Mouse (Mus musculus): ENCODE measurements around the gene Tnfsf9. TPM values are rescaled to one million over a fixed set of nuclear protein-coding genes. Genes with fewer than 3 reads are reported as not detected.
A peak's percentile ranks its signal among the peaks of the same experiment; 100 is the strongest.

Tnfsf9 gene
- polyA plus RNA-seq, 1 experiment from 2014 or later: 3.5 TPM

GRCm38 (mm10) chr17:57061069-57061468 is 44.1 kb upstream of the Tnfsf9 start:
- Histone ChIP-seq H3K36me3 (ENCODE audit: control insufficient read depth, insufficient read depth, low read length) (no peaks in the 10 kb centered on the region), H3K4me2 (replicated peaks; ENCODE audit: low read depth) (peak overlapping the region; percentile 91; the same call in 1 of the 2 replicates), H3K27me3 (ENCODE audit: control insufficient read depth, insufficient read depth, low read length) (no peaks in the 10 kb centered on the region), H3K4me3 (ENCODE audit: low read depth, low read length) (peak overlapping the region; percentile 67; the same call in 1 of the 2 replicates), H3K9me3 (ENCODE audit: control insufficient read depth, low read length) (no peaks in the 10 kb centered on the region), H3K4me1 (replicated peaks; ENCODE audit: control insufficient read depth, insufficient read depth) (no peaks in the 10 kb centered on the region), H3K27ac (replicated peaks) (peak overlapping the region; percentile 74), H3K9ac (ENCODE audit: low read length) (no peak overlapping the region)
- DNase-seq (ENCODE audit: low spot score) (peak; percentile 51), ATAC-seq (ENCODE audit: low FRiP score, low TSS enrichment) (no peak)
- 36% methylated on average over 10 of the region's 10 CpGs for WGBS
- TF ChIP-seq CTCF (IDR thresholded peaks at IDR 0.05; ENCODE audit: low read depth) (no peak), EP300 (optimal IDR thresholded peaks at IDR 0.05) (no peak)

DNA sequence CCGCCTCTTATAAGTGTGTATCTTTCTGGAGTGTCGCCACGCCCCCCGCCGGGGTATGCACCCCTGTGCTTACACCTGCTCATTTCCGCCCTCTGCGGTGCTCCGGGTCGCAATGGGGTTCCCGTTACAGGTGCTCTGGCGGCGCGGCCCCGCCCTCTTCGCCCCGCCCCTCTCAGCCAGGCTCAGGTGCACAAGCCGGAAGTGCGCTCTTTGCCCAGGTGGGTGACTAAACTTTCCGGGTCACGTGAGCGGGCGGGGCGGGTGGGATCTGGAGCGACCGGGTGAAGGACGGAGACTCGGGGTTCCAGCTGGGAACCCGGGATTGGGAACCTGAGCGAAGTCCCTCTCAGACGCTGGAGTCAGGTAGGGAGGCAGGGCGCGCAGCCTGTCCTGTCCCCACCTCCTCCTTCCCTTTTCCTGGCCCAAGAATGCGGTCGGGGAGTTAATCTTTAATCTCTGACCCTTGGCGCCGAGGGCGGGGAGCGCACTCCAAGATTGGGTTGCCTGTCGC is 43.1 kb upstream of the Tnfsf9 start:
- Histone ChIP-seq H3K27me3 (ENCODE audit: control insufficient read depth, insufficient read depth, low read length) (no peaks in the 10 kb centered on the region), H3K36me3 (ENCODE audit: control insufficient read depth, insufficient read depth, low read length) (no peaks in the 10 kb centered on the region), H3K9ac (ENCODE audit: low read length) (peak overlapping the region; percentile 70), H3K4me2 (replicated peaks; ENCODE audit: low read depth) (peak overlapping the region; percentile 58), H3K4me1 (replicated peaks; ENCODE audit: control insufficient read depth, insufficient read depth) (no peaks in the 10 kb centered on the region), H3K4me3 (ENCODE audit: low read depth, low read length) (peak overlapping the region; percentile 50), H3K9me3 (ENCODE audit: control insufficient read depth, low read length) (no peaks in the 10 kb centered on the region), H3K27ac (replicated peaks) (peak overlapping the region; percentile 90)
- TF ChIP-seq EP300 (optimal IDR thresholded peaks at IDR 0.05): no peak
- ATAC-seq (ENCODE audit: low FRiP score, low TSS enrichment) (peak; percentile 81), DNase-seq (ENCODE audit: low spot score) (peak; percentile 95)
- whole genome bisulfite sequencing: under 1% methylated on average over 39 of the region's 39 CpGs

DNA sequence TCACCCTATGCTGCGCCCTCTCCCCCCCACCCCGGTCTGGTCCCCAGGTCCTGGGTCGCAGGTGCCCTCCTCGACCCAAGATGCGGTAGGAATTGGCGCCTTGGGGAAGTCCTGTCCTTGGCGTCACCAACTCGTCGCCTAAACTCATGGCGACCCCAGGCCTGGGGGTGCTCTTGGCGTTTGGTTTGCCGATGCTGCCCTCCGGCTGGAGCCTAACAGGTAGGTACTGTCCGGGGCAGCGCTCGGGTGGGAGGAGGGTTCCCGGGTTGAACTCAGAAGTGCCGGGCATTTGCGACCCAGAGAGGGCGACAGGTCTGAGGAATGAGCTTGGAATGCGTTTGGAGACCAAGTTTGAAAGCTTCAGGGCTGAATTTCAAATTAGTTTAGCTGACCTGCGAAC is 42.6 kb upstream of the Tnfsf9 start:
- TF ChIP-seq EP300 (optimal IDR thresholded peaks at IDR 0.05): no peak
- no peak for TF ChIP-seq CTCF (IDR thresholded peaks at IDR 0.05; ENCODE audit: low read depth)
- H3K4me1 ChIP-seq (replicated peaks; ENCODE audit: control insufficient read depth, insufficient read depth): no peaks in the 10 kb centered on the region
- peak overlapping the region; percentile 58 for H3K4me2 ChIP-seq (replicated peaks; ENCODE audit: low read depth)
- H3K9me3 ChIP-seq (ENCODE audit: control insufficient read depth, low read length): no peaks in the 10 kb centered on the region
- no peak for DNase-seq (ENCODE audit: low spot score)
- peak overlapping the region; percentile 50 for H3K4me3 ChIP-seq (ENCODE audit: low read depth, low read length)
- no peak for ATAC-seq (ENCODE audit: low FRiP score, low TSS enrichment)
- WGBS: 3% methylated on average over 22 of the region's 22 CpGs
- peak overlapping the region; percentile 90 for H3K27ac ChIP-seq (replicated peaks)
- no peaks in the 10 kb centered on the region for H3K36me3 ChIP-seq (ENCODE audit: control insufficient read depth, insufficient read depth, low read length)
- no peaks in the 10 kb centered on the region for H3K27me3 ChIP-seq (ENCODE audit: control insufficient read depth, insufficient read depth, low read length)
- peak overlapping the region; percentile 70 for H3K9ac ChIP-seq (ENCODE audit: low read length)

- TF ChIP-seq CTCF (IDR thresholded peaks at IDR 0.05; ENCODE audit: low read depth) (no peak), EP300 (optimal IDR thresholded peaks at IDR 0.05) (no peak)
- DNase-seq (ENCODE audit: low spot score) (peak; percentile 69), ATAC-seq (ENCODE audit: low FRiP score, low TSS enrichment) (no peak)
- H3K4me2 ChIP-seq (replicated peaks; ENCODE audit: low read depth): peak overlapping the region; percentile 58
- peak overlapping the region; percentile 70 for H3K9ac ChIP-seq (ENCODE audit: low read length)
- 0 out of 2 replicates have a peak overlapping the region, but pooled peaks have one; percentile 30 for H3K27ac ChIP-seq (replicated peaks)
- H3K36me3 ChIP-seq (ENCODE audit: control insufficient read depth, insufficient read depth, low read length): no peaks in the 10 kb centered on the region
- H3K4me3 ChIP-seq (ENCODE audit: low read depth, low read length): peak overlapping the region; percentile 50
- H3K9me3 ChIP-seq (ENCODE audit: control insufficient read depth, low read length): no peaks in the 10 kb centered on the region
- no peaks in the 10 kb centered on the region for H3K27me3 ChIP-seq (ENCODE audit: control insufficient read depth, insufficient read depth, low read length)
- WGBS: 15% methylated on average over 8 of the region's 8 CpGs
- no peaks in the 10 kb centered on the region for H3K4me1 ChIP-seq (replicated peaks; ENCODE audit: control insufficient read depth, insufficient read depth)
Measured at GRCm38 (mm10) chr17:57063031-57063430, 42.1 kb upstream of the Tnfsf9 start.

- Histone ChIP-seq H3K27ac (replicated peaks) (no peak overlapping the region), H3K36me3 (ENCODE audit: control insufficient read depth, insufficient read depth, low read length) (no peaks in the 10 kb centered on the region), H3K4me2 (replicated peaks; ENCODE audit: low read depth) (no peak overlapping the region), H3K4me1 (replicated peaks; ENCODE audit: control insufficient read depth, insufficient read depth) (no peaks in the 10 kb centered on the region), H3K9me3 (ENCODE audit: control insufficient read depth, low read length) (no peaks in the 10 kb centered on the region), H3K4me3 (ENCODE audit: low read depth, low read length) (no peak overlapping the region), H3K9ac (ENCODE audit: low read length) (no peak overlapping the region), H3K27me3 (ENCODE audit: control insufficient read depth, insufficient read depth, low read length) (no peaks in the 10 kb centered on the region)
- DNase-seq (ENCODE audit: low spot score) (no peak), ATAC-seq (ENCODE audit: low FRiP score, low TSS enrichment) (no peak)
- 64% methylated on average over 5 of the region's 5 CpGs for WGBS
- TF ChIP-seq EP300 (optimal IDR thresholded peaks at IDR 0.05) (no peak), CTCF (IDR thresholded peaks at IDR 0.05; ENCODE audit: low read depth) (no peak)
Measured at GRCm38 (mm10) chr17:57066908-57067307, 38.2 kb upstream of the Tnfsf9 start.

GRCm38 (mm10) chr17:57070272-57070671 is 34.9 kb upstream of the Tnfsf9 start:
- H3K27ac ChIP-seq (replicated peaks): no peak overlapping the region
- peak; percentile 14; the same call in 1 of the 2 replicates for ATAC-seq (ENCODE audit: low FRiP score, low TSS enrichment)

More at GRCm38 (mm10) chr17:57070272-57070671, 34.9 kb upstream of the Tnfsf9 start:
- 0 out of 2 replicates have a peak overlapping the region, but pooled peaks have one; percentile 2 for H3K4me2 ChIP-seq (replicated peaks; ENCODE audit: low read depth)
- no peaks in the 10 kb centered on the region for H3K36me3 ChIP-seq (ENCODE audit: control insufficient read depth, insufficient read depth, low read length)
- 17% methylated on average over 9 of the region's 9 CpGs for WGBS
- H3K9me3 ChIP-seq (ENCODE audit: control insufficient read depth, low read length): no peaks in the 10 kb centered on the region
- TF ChIP-seq CTCF (IDR thresholded peaks at IDR 0.05; ENCODE audit: low read depth): no peak
- TF ChIP-seq EP300 (optimal IDR thresholded peaks at IDR 0.05): no peak
- DNase-seq (ENCODE audit: low spot score): no peak
- no peak overlapping the region for H3K9ac ChIP-seq (ENCODE audit: low read length)
- no peaks in the 10 kb centered on the region for H3K27me3 ChIP-seq (ENCODE audit: control insufficient read depth, insufficient read depth, low read length)
- no peak overlapping the region for H3K4me3 ChIP-seq (ENCODE audit: low read depth, low read length)
- no peaks in the 10 kb centered on the region for H3K4me1 ChIP-seq (replicated peaks; ENCODE audit: control insufficient read depth, insufficient read depth)
